Mouse (Mus musculus) spleen, adult 2 months (tissue): ENCODE data around the gene Paqr5.

Source experiments
- CTCF ChIP-seq: fragments of 200-500 bp; IDR thresholded peaks from 2 replicates; pipeline ENCODE4 v1.5.1; 2011; ENCODE audit warnings: mild to moderate bottlenecking, inconsistent platforms; ENCODE audit not compliant: insufficient read depth, insufficient read length, insufficient replicate concordance; ENCODE audit errors: extremely low read depth
- POLR2A ChIP-seq: fragments of 200-500 bp; IDR thresholded peaks from 2 replicates; pipeline ENCODE4 v1.6.1; 2011; ENCODE audit warnings: low read depth, low read length, inconsistent platforms

DNA sequence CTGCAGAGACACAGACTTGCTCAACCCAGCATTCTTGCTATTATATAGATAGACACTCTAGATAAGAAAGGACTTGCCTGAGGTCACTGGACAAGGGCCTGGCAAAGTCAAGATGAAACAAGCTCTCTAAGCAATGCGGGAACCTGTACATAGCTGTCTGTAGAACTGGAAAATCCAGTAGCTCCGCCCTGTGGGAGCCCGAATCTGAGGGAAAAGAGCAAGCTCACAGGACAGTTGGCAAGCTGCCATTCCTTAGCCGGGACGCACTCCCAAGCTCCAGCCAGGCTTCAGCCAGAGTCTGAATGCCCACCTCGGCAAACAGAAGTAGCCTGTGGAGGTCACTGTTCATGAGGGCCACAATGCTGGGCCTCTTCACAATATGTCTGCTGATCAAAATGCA is 28.8 kb downstream of the Paqr5 start:
- no peak for TF ChIP-seq CTCF
- no peak for TF ChIP-seq POLR2A
